Mouse (Mus musculus) embryonic fibroblast, embryonic 13.5 days (primary cell): ENCODE data around the gene Nap1l1.

Experiments
- CTCF ChIP-seq: IDR thresholded peaks from 2 replicates; pipeline ENCODE4 v1.5.1; 2011; ENCODE audit warnings: mild to moderate bottlenecking, control low read depth, low read length, moderate library complexity, borderline replicate concordance; ENCODE audit not compliant: insufficient read depth
- POLR2A ChIP-seq: IDR thresholded peaks from 2 replicates; pipeline ENCODE4 v1.6.1; 2011; ENCODE audit warnings: low read depth, mild to moderate bottlenecking, control low read depth, low read length, moderate library complexity

GRCm38 (mm10) chr10:111484079-111484478, 11.1 kb downstream of the Nap1l1 start:
- TF ChIP-seq POLR2A (no peak), CTCF (no peak)
